Mouse (Mus musculus): ENCODE data around the gene Nfkbil1. TPM values are rescaled to one million over a fixed set of nuclear protein-coding genes. Genes with fewer than 3 reads are reported as not detected.

Gene Nfkbil1
- polyA plus RNA-seq, 1 experiment from 2014 or later = 3.4 TPM

- Histone ChIP-seq H3K27ac (ENCODE audit: low read depth, low read length) (no peak overlapping the region), H3K4me2 (ENCODE audit: low read depth, low read length) (no peak overlapping the region), H3K4me3 (ENCODE audit: low read depth, low read length) (no peak overlapping the region), H3K9me3 (ENCODE audit: control insufficient read depth, low read length) (no peaks in the 10 kb centered on the region), H3K36me3 (ENCODE audit: control insufficient read depth, insufficient read depth, low read length) (peaks cover 9% of the 10 kb centered on the region; the same call in 1 of the 2 replicates), H3K27me3 (ENCODE audit: control insufficient read depth, insufficient read depth, low read length) (no peaks in the 10 kb centered on the region), H3K4me1 (ENCODE audit: control insufficient read depth, insufficient read depth, low read length) (no peaks in the 10 kb centered on the region), H3K9ac (replicated peaks; ENCODE audit: low read depth, low read length) (no peak overlapping the region)
- no peak for ATAC-seq (ENCODE audit: low read depth)
- 82% methylated on average over 18 of the region's 18 CpGs for WGBS
These were observed 16.9 kb downstream of the Nfkbil1 start for GRCm38 (mm10) chr17:35218516-35219193.

- Histone ChIP-seq H3K9ac (replicated peaks; ENCODE audit: low read depth, low read length) (no peak overlapping the region), H3K4me3 (ENCODE audit: low read depth, low read length) (no peak overlapping the region), H3K9me3 (ENCODE audit: control insufficient read depth, low read length) (no peaks in the 10 kb centered on the region), H3K27me3 (ENCODE audit: control insufficient read depth, insufficient read depth, low read length) (no peaks in the 10 kb centered on the region), H3K36me3 (ENCODE audit: control insufficient read depth, insufficient read depth, low read length) (no peaks in the 10 kb centered on the region), H3K27ac (ENCODE audit: low read depth, low read length) (no peak overlapping the region), H3K4me1 (ENCODE audit: control insufficient read depth, insufficient read depth, low read length) (no peaks in the 10 kb centered on the region), H3K4me2 (ENCODE audit: low read depth, low read length) (no peak overlapping the region)
- 94% methylated on average over 5 of the region's 5 CpGs for WGBS
- no peak for ATAC-seq (ENCODE audit: low read depth)
These were observed 22.5 kb downstream of the Nfkbil1 start for GRCm38 (mm10) chr17:35213071-35213470.

- WGBS = 84% methylated on average over 3 of the region's 3 CpGs
- Histone ChIP-seq H3K9ac (replicated peaks; ENCODE audit: low read depth, low read length) (no peak overlapping the region), H3K27ac (ENCODE audit: low read depth, low read length) (no peak overlapping the region), H3K27me3 (ENCODE audit: control insufficient read depth, insufficient read depth, low read length) (no peaks in the 10 kb centered on the region), H3K4me3 (ENCODE audit: low read depth, low read length) (no peak overlapping the region), H3K9me3 (ENCODE audit: control insufficient read depth, low read length) (no peaks in the 10 kb centered on the region), H3K36me3 (ENCODE audit: control insufficient read depth, insufficient read depth, low read length) (no peaks in the 10 kb centered on the region), H3K4me1 (ENCODE audit: control insufficient read depth, insufficient read depth, low read length) (no peaks in the 10 kb centered on the region), H3K4me2 (ENCODE audit: low read depth, low read length) (no peak overlapping the region)
- ATAC-seq (ENCODE audit: low read depth) = no peak
These were observed 25.0 kb downstream of the Nfkbil1 start for GRCm38 (mm10) chr17:35210593-35210992.

- Histone ChIP-seq H3K4me3 (ENCODE audit: low read depth, low read length) (no peak overlapping the region), H3K9me3 (ENCODE audit: control insufficient read depth, low read length) (no peaks in the 10 kb centered on the region), H3K27ac (ENCODE audit: low read depth, low read length) (no peak overlapping the region), H3K4me2 (ENCODE audit: low read depth, low read length) (no peak overlapping the region), H3K4me1 (ENCODE audit: control insufficient read depth, insufficient read depth, low read length) (no peaks in the 10 kb centered on the region), H3K9ac (replicated peaks; ENCODE audit: low read depth, low read length) (no peak overlapping the region), H3K27me3 (ENCODE audit: control insufficient read depth, insufficient read depth, low read length) (no peaks in the 10 kb centered on the region), H3K36me3 (ENCODE audit: control insufficient read depth, insufficient read depth, low read length) (no peaks in the 10 kb centered on the region)
- 82% methylated on average over 12 of the region's 12 CpGs for WGBS
- ATAC-seq (ENCODE audit: low read depth) = no peak
These were observed 25.6 kb downstream of the Nfkbil1 start for GRCm38 (mm10) chr17:35209785-35210535.

- Histone ChIP-seq H3K9me3 (ENCODE audit: control insufficient read depth, low read length) (no peaks in the 10 kb centered on the region), H3K4me2 (ENCODE audit: low read depth, low read length) (no peak overlapping the region), H3K9ac (replicated peaks; ENCODE audit: low read depth, low read length) (no peak overlapping the region), H3K4me1 (ENCODE audit: control insufficient read depth, insufficient read depth, low read length) (no peaks in the 10 kb centered on the region), H3K27me3 (ENCODE audit: control insufficient read depth, insufficient read depth, low read length) (no peaks in the 10 kb centered on the region), H3K36me3 (ENCODE audit: control insufficient read depth, insufficient read depth, low read length) (no peaks in the 10 kb centered on the region), H3K27ac (ENCODE audit: low read depth, low read length) (no peak overlapping the region), H3K4me3 (ENCODE audit: low read depth, low read length) (no peak overlapping the region)
- WGBS = 54% methylated on average over 10 of the region's 10 CpGs
- no peak for ATAC-seq (ENCODE audit: low read depth)
These were observed 30.2 kb downstream of the Nfkbil1 start for GRCm38 (mm10) chr17:35205380-35205769.

- Histone ChIP-seq H3K4me1 (ENCODE audit: control insufficient read depth, insufficient read depth, low read length) (no peaks in the 10 kb centered on the region), H3K9me3 (ENCODE audit: control insufficient read depth, low read length) (no peaks in the 10 kb centered on the region), H3K27ac (ENCODE audit: low read depth, low read length) (no peak within 1 kb of the TSS), H3K4me2 (ENCODE audit: low read depth, low read length) (no peak within 1 kb of the TSS), H3K4me3 (ENCODE audit: low read depth, low read length) (no peak within 1 kb of the TSS), H3K36me3 (ENCODE audit: control insufficient read depth, insufficient read depth, low read length) (no peaks in the 10 kb centered on the region), H3K9ac (replicated peaks; ENCODE audit: low read depth, low read length) (no peak within 1 kb of the TSS), H3K27me3 (ENCODE audit: control insufficient read depth, insufficient read depth, low read length) (no peaks in the 10 kb centered on the region)
- WGBS = 41% methylated on average over 20 of the region's 20 CpGs
- ATAC-seq (ENCODE audit: low read depth) = no peak
These were observed 30.9 kb downstream of the Nfkbil1 start, which contains the start of gene Lta for GRCm38 (mm10) chr17:35204494-35205379. TSS of gene Lta (minus strand) at chr17:35205351.

- Histone ChIP-seq H3K36me3 (ENCODE audit: control insufficient read depth, insufficient read depth, low read length) (no peaks in the 10 kb centered on the region), H3K27ac (ENCODE audit: low read depth, low read length) (no peak overlapping the region), H3K4me2 (ENCODE audit: low read depth, low read length) (no peak overlapping the region), H3K9me3 (ENCODE audit: control insufficient read depth, low read length) (no peaks in the 10 kb centered on the region), H3K4me1 (ENCODE audit: control insufficient read depth, insufficient read depth, low read length) (no peaks in the 10 kb centered on the region), H3K27me3 (ENCODE audit: control insufficient read depth, insufficient read depth, low read length) (peaks cover 3% of the 10 kb centered on the region; the same call in 1 of the 2 replicates), H3K9ac (replicated peaks; ENCODE audit: low read depth, low read length) (no peak overlapping the region), H3K4me3 (ENCODE audit: low read depth, low read length) (no peak overlapping the region)
- ATAC-seq (ENCODE audit: low read depth) = no peak
- WGBS = 79% methylated on average over 4 of the region's 4 CpGs
These were observed 33.1 kb downstream of the Nfkbil1 start for GRCm38 (mm10) chr17:35202442-35202841.

GRCm38 (mm10) chr17:35201787-35202186 is 33.8 kb downstream of the Nfkbil1 start, which contains the start of gene Tnf:
TSS of gene Tnf (minus strand) at chr17:35202007.
- Histone ChIP-seq H3K4me3 (ENCODE audit: low read depth, low read length) (no peak within 1 kb of the TSS), H3K9ac (replicated peaks; ENCODE audit: low read depth, low read length) (no peak within 1 kb of the TSS), H3K27me3 (ENCODE audit: control insufficient read depth, insufficient read depth, low read length) (peaks cover 3% of the 10 kb centered on the region; the same call in 1 of the 2 replicates), H3K27ac (ENCODE audit: low read depth, low read length) (no peak within 1 kb of the TSS), H3K4me1 (ENCODE audit: control insufficient read depth, insufficient read depth, low read length) (no peaks in the 10 kb centered on the region), H3K4me2 (ENCODE audit: low read depth, low read length) (no peak within 1 kb of the TSS), H3K36me3 (ENCODE audit: control insufficient read depth, insufficient read depth, low read length) (no peaks in the 10 kb centered on the region), H3K9me3 (ENCODE audit: control insufficient read depth, low read length) (no peaks in the 10 kb centered on the region)
- WGBS = 34% methylated on average over 13 of the region's 13 CpGs
- no peak for ATAC-seq (ENCODE audit: low read depth)
